Mouse (Mus musculus) kidney, adult 8-10 months (tissue): Measurements from ENCODE around the gene Gramd2.
A peak's percentile ranks its signal among the peaks of the same experiment; 100 is the strongest.

Experiments used
- DNase-seq, 2 experiments: peaks; one replicate each; pipeline ENCODE4 v3.0.0; 2022

Gene Gramd2

DNA sequence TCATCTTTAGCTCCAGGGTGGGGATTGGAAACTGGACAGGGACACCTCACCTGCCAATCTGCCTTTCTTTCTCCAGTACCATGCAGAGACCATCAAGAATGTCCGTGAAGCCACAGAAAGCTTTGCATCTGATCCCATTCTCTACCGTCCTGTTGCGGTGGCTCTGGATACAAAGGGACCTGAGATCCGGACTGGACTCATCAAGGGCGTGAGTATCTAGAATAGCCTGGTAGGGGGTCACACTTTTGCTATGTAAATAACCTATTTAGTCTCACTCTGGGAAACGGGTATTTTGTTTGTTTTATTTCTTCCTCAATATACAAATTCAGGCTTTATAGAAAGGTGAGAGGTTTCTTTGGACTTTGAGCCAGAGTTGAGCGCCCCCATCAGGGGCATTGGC, 11.5 kb upstream of the Gramd2 start:
- no peak for DNase-seq

DNA sequence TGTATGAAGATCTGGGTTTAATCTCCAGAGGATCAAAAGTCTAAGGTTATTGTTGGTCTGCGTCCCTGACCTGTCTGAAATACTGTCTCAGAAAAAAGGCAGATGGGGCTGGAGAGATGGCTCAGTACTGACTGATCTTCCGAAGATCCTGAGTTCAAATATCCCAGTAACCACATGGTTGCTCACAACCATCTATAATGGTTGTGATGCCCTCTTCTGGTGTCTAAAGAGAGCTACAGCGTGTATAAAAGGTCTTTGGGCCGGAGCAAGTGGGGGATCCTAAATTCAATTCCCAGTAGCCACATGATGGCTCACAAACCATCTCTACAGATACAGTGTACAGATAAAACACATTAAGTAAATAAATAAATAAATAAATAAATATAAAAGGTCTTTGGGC, 10.8 kb upstream of the Gramd2 start:
- no peak for DNase-seq

DNA sequence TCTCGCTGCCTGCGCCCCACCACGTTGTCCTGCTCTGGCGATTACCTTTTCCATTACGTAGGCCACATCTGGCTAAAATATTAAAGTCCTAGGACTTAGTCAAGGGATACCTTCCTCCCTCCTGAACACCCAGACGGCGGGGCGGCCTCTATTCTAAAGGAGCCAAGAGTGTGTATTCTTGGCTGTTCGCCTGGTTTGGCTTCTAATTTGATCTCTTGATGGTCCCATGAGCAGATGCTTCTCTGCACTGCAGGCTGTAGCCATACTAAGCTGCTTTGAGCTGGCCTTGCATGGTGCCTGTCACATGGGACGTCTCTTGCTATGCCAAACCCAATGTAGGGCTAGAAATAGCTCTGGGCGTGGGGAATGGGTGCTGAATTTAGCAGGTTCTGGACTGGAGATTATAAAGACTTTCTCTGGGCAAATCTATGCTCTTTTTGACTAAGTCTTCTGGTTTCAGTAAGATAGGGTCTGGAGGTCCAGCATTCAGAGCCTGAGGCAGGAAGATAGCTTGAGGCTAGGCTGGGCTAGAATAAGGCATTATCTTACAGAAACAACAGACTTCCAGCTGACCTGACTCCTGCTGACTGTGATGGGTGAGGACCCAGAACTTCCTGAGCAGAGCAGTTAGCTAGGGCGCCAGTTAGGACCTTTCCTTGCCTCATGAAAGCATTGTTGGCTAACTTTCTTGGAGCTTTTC, 7.6 kb upstream of the Gramd2 start:
- no peak for DNase-seq

DNA sequence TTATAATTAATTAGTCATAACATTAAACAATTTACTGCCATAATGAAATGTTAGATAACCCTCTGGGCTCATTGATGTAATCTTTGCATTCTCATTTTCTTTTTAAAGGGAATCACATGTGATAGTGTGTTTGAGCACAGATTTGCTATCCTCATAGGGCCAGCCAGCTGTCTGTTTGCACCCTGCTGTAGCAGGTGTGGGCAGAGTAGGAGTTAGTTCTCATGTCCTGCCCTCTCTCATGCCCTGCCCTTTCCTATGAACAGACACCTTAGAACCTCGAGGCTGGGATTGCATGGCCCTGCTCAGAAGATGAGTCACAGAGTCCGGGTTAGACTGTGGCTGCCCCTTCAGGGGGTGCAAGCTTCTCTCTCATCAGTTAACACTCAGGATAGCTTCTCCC, 6.5 kb upstream of the Gramd2 start:
- DNase-seq: no peak

DNA sequence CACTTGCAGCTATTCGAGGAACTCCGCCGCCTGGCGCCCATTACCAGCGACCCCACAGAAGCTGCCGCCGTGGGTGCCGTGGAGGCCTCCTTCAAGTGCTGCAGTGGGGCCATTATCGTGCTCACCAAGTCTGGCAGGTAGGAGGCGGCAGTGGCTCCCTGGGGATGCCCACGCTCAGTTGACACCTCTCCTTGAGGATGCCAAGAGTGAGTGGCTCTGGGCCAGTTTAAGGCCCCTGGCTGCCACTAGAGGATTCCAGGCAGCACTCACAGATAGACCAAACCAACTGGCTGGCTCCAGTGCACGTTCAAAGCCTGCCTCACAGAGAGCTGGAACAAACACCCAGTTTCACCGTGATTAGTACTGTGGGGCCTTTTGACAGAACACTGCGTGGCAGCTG, 4.3 kb upstream of the Gramd2 start:
- no peak for DNase-seq

DNA sequence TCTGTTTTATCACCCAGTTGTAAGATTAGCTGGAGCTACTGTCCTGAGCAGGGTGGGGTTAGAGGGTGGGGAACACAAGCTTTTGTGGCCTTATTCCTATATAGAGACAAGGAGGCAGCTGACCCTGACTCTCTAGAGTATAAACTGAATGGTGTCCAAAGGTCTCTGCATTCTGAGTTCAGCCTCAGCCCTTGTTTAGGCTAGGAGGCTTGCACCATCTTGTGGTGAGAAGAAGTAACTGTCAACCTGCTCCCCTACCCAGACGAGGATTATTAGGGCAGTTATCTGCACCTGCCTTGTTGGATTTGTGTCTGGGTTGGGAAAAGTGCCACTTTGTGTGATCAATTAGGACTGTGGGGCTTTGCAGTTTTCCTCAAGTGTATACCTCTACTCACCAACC, 1.6 kb upstream of the Gramd2 start:
- DNase-seq: peak; percentile 53 to 58

DNA sequence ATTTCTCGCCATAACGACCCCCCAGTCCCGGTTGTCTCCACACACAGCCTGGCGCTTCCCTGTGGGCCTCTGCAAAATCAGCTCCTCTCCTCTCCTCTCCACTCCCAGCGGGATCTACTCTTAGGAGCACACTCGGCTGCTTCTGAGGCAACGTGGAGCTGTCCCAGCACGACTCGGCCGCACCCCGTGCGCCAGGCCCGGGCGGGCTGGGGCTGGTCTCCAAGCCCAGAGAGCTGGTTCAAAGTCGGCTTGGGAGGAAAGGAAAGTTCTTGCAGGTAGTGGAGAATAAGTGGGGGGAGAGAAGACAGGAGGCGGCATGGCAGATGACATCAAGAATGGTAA, 561 bp downstream of the Gramd2 start:
- DNase-seq: no peak

DNA sequence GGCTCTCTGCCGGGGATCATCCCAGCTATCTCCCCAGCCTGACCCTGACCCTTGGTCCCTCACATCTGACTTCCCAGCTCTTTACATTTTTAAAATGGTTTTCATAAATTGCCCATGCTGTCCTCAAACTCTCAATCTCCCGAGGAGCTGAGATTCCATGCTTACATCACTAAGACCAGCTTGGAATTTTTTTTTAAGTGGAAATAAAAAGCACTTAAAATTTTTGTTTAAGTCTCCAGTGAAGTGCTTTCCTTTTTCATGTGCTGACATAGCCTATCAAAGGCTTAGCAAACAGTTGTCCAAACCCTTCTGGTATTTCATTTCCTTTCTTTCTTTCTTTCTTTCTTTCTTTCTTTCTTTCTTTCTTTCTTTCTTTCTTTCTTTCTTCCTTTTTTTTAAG, 4.1 kb downstream of the Gramd2 start:
- DNase-seq: no peak

DNA sequence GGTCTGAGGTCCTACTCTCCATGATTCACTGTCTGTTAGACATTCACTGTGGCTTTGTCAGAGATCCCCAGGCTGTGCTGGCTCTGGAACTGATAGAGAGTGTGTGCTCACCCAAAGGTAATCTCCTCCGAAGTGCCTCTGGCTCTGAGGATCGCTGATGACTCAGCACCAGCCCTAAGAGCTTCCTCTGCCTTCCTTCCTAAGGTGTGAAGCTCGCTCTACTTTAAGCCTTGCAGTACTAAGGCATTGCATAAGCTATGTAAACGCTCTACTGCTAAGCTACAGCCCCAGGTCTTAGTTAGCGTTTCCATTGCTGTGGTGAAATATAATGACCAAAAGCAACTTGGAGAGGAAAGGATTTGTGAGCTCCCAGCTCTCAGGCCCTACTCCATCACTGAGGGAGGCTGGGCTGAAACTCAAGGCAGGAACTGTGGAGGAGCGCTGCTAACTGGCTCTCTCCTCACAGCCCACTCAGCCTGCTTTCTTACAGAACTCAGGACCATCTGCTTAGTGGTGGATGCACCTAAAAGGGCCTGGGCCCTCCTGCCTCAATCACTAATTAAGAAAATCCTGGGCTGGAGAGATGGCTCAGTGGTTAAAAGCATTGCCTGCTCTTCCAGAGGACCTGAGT, 7.6 kb downstream of the Gramd2 start:
- no peak for DNase-seq

DNA sequence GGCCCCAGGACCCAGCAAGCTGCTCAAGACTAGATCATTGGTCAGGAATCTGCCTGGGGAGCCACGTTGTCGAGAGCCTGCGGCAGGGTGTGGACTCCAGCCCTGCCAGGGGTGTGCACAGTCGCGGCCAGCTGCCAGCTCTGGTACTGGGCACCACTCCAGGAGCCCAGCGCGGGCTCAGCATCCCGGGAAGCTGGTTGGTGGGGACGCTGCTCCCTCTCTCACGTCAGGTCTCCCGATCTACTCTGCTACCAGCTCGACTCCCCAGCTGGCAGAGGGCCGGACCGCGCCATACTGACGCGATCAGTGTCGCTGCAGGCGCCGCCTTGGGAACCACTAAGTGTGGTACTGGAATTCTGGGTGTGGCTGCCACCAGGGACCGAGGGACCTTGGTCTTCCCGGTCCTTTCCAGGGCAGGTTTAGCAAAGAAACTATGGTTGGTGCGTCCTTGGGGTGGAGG, 11.7 kb downstream of the Gramd2 start:
- peak; percentile 78 to 83 for DNase-seq

DNA sequence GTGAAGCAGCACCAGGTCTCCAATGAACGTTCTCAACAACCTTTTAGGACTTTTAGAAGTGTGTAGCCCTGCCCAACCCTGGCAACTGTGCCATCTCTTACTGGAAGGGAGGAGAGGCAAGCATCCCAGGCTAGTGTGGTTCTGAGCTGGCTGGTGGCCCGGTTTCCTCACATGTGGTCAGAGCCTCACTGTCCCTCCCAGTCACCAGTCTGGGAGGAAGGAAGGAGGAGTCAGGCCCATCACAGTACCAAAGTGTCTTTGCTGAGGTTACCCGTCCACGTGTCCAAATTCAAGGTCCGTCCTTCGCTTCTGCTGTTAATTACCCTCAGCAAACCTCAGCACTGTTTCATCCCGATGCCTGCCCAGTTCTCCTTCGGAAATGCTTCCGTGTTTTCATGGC, 12.2 kb downstream of the Gramd2 start:
- no peak for DNase-seq

DNA sequence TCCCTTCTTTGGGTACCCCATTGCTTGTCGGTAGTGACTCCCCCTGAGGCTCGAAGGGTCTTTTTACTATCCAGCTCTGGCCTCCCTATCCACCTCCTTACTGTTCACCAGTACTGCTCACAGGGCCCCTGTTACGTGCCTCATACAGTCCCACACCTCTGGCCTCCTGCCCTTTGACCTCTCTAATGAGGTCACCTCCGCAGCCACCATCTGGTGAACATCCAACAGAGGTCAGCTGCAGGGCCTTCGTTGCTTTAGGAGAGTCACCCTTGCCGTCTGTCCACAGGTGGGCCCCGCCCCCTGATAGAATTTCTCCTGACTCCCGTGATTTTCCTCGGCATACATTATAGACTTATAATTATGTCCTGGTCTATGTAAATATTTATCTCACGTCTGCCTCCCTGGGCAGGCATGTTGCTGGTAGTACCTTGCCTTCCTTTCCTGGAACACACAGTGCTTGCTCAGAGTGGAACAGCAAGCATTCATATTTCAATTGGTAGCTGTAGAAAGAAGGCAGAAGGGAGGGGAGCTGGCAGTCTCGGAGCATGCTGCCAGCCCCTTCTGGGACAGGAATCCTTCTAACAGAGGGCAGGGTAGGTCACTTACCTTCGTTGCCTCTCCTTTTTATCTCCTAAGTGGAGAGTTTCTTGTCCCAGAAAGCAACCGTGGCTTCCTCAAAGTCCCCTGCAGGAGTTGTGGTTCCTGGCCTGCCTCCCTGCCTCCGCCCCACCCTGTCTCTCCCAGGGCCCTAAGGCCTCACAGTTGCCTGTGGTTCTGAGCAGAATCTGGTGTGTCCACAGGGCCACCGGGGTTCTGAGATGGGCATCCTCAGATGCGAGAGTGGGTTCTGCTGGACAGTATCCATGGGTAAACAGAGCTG, 14.9 kb downstream of the Gramd2 start:
- no peak for DNase-seq

DNA sequence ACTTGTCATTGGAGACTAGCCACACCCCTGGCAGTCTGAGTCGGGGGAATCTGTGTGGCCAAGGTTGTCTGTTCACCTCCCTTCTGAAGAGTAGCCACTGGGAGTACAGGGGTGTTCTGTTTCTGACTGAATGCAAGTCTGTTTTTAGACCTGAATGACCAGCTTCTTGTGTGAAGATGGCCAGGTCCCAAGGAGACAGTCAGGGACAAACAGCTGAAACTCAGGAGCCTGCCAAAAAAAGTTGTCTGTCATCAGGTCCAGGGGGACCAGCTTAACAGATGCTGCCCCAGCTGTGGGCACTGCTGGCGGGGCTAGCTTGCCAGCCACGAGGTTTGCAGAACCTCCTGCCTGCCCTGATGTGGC, 15.5 kb downstream of the Gramd2 start:
- no peak for DNase-seq

DNA sequence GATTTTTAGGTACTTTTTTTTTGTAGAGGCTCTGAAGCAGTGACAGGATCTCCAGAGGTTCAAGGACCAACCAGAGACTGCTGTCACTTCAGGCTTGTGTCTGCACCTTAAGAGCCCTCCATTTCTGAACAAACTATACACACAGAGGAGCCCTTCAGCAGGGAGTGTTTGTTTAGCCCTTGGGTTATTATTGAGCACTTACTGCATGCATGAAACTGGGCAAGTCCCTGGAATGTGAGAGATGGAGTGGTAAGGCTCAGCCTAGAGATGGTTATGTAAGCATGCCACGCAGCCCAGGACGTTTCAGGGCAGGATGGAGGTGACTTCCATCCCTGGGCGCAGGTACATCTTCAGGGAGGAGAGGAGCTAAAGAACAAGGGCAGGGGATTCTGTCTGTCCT, 16.4 kb downstream of the Gramd2 start:
- DNase-seq: no peak

DNA sequence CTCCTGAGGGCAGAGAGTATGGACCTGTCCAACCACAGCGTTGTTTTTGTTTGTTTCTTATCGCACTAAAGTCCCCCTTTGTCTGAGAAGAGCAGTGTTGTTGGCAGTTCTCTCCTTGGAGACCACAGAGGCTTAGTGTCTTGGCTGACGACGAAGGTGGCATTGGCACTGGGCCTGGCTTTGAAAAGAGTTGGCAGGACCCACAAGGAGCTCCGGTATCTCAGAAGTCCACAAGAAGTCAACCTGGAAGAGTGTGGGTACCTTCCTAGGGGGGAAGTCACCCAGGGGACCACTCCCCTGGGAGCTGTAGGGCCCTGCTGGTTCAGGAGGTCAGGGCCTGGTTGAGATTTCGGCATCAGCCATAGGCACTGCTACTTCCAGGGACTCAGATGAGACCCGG, 21.1 kb downstream of the Gramd2 start:
- DNase-seq: no peak

DNA sequence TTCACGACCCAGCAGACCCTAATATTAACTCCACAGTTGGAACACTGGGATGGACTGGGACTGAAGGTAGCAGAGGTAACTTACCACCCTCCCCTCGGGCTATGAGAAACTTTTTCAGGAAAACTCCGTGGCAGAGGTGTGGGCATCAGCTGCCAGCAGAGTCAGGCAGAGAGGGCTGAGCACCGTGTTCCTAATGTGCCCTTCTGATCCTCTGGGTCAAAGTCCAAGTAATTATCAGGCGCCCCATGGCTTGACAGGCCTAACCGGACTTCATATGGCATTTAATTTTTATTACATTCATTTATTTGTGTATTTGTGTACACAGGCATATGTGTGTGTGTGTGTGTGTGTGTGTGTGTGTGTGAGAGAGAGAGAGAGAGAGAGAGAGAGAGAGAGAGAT, 23.2 kb downstream of the Gramd2 start:
- DNase-seq: peak; percentile 32 to 46

DNA sequence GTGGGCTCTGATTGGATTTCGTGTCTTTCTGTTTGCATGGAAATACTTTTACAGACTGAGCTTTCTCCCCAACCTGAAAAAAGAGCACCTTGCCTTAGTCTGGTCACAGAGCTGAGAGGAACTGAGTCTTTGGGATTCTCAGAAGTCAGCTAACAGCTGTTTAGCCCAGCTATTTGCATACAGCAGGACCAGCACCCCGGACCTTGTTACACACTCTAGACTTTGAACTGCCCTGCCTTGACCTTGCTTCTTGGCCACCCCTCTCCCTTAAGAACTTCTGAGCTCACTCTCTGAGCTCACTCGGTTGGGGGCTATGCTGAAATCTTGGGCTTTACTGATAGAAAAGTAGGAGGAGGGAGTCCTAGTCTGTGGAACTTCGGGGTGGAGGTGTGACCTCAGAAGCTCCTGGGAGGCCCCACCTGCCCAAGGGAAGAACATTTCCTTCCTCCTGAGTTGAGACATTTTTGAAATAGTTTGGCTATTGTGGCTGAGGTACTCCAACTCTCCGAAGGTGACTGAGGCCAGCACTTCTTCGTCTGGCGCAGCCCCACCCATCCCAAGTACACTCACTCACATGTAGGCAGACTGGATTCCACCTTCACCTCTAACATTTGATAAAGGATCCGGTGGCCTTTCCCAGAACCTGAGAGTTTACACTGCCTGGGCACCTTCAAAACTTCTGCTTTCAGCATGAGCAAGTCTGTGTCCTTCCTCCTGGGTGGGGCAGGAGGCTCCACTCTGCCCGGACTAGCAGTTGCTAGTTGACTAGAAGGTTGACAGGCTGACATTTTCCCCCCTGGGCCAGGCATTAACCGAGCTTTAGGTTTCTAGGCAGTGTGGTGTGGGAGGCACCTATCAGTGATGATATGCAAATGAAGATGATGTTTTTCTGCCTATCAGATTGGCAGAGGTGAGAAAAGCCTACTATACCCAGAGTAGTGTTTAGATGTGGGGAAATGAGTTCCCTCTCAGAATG, 27.2 kb downstream of the Gramd2 start:
- DNase-seq: peak; percentile 54 to 66

DNA sequence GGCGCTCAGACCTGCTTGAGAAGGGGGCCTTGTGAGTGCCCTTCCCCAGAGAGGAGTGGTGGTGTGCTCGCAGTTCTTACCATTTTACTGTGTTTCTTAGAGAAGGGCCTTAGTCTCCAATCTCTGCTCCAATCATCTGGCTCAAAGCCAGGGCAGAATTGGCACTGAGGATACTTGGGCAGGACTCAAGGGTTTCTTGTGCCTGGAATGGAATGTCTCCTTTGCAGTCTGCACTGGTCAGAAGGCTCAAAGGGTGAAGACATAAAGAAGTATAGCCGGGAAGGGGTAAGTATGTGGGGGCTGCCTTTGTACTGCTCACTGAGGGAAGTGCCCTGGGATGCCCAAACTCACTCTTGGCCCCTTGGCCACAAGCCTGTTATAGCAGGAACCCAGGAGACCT, 29.3 kb downstream of the Gramd2 start:
- peak; percentile 62 to 78 for DNase-seq

DNA sequence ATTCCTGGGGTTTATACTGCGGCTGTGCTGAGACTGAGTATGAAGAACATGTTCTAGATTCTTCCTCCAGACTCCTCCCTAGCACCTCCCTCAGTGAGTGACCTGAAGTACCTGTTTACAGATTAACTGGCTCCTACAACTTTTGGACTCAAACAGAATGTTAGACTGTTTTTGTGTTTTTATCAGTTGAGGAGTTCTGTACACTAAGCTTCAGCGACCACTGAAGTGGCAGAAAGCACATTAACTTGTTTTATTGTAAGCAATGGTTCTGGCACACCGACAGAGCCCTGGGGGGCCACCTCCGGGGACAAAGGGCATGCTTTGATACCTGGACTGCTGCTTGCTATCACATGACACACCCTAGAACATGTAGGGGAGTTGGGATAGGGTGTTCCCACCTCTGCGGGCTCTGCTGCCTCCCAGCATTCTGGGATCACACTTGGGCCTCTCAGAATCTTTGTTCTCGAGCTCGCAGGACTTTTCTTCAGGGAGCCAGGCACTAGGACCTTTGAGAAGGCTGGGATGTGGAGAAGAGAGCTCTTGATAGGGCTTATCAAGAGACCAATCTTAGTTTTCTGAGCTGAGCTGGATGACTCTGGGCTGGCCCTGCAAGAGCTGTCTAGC, 36.4 kb downstream of the Gramd2 start:
- peak; percentile 66 for DNase-seq

DNA sequence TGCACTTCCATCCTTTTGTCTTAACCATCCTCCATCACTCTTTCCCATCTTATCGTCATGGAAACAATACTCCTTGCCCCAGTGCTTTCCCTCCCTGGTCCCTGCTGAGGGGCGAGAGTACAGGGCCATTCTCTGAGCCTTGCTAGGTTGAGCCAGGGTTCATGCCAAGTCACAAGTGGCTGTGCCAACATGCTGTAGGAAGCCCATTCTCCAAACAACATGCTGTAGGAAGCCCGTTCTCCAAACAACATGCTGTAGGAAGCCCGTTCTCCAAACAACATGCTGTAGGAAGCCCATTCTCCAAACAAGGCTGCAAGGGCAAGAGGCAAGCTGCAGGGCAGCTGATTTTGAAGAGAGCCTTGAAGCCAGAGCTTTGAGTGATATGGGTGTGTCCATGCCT, 38.3 kb downstream of the Gramd2 start:
- DNase-seq: no peak

DNA sequence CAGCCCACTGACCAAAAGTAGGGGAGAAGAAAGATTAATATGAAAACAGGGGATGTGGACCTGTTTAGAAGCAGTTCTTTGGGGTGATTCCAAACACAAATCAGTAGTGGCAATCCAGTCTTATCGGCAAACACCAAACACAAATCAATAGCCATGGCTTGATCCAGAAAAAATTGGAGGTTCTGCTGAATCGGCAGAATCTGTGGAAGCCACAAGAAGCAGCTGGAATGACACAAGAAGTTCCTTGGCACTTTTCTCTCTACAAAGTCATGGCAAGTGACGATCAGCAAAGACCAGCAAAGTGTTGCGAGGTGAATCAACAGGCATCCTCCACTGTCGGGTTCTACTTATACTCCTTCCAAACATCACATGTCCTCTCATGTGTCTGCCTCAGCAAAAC, 41.2 kb downstream of the Gramd2 start:
- no peak for DNase-seq

DNA sequence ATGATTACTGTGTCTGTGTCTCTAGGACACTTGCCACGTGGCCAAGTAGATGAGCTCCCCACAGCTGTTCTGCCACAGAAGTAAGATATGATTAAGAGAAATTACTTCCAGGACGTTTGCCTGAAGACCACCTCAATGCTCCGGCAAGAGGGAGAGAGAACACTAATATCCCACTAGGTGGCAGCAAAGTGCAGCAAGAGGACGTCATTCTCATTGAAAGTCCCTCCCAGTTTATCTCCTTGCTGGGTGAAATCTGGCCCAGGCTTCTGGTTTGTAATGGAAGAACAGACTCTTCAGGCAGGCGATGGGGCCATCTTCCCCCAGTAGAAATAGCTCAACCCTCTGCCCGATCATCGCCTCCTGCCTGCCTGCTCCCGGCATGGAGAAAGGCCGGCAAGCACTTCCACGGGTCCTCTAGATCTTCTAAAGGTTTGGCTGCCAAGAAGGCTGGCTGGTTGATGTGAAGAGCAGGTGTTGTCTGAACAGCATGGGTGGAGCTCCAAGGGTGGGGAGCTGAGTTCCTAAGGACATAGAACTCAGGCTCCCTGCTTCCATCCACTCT, 43.2 kb downstream of the Gramd2 start:
- peak; percentile 74 to 78 for DNase-seq
